Mouse (Mus musculus) retina, embryonic 14.5 days (tissue): ENCODE measurements around the gene Tmem205.

Experiments
- DNase-seq: peaks from one replicate; pipeline ENCODE4 v3.0.0-alpha.2; 2015; ENCODE audit warnings: low spot score

The Tmem205 gene

DNA sequence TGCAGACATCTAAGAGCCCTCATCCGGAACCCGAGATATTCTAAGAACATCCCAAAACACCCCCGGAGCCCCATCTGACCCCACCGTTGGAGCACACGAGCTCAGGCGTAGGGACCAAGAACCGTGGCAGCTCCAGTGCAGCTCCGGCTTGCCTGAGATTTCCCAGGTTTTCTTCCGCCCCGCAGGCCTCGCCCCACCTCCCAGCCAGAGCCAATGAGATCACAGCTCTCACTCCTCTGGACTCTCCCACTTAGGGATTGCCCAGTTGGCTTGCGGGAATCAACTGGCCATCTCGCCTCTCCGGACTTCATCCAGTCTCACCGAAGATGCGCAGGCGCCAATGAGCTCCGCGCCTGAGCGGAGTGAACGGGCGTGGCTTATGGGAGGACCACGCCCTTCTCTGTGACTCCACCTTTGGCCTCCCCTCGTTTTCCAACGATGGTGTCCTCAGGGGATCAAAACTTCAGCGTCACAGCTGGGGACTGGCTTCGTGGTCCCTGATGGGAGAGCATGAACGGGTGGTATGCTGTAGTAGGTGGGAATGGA lies at the start of gene Tmem205, which contains the start of gene Ccdc159:
Gene Tmem205, minus strand, starts transcription at position 349 of the 546 bp plus-strand sequence.
Gene Ccdc159, plus strand, starts transcription at position 264 of the 546 bp plus-strand sequence.
- DNase-seq = peak; percentile 96

DNA sequence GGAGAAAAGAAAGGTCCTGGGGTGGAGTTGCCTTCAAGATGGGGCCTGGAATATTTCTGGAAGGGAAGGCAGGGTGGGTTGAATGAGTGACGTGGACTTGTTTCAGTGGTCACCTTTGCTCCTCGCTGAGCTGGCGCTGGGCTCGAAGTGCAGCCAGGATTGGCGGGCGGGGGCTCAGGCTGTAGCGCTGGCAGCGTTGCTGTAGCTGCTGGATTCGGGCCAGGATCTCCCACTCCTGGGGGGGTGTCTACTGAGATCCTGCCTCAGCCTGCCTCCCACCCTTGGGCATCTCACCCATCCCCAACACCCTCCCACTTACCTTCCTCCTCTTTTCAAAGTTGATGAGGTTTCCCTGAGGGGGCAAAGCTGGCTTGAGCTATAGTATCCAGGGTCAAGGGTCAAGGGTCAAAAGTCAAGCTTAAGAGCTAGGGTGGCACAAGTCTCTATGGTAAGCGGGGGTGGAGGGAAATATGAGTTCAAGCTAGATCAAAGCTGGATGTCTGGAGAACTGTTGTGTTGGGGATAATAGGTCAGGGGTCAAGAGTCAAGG lies 49.3 kb upstream of the Tmem205 start:
- no peak for DNase-seq

DNA sequence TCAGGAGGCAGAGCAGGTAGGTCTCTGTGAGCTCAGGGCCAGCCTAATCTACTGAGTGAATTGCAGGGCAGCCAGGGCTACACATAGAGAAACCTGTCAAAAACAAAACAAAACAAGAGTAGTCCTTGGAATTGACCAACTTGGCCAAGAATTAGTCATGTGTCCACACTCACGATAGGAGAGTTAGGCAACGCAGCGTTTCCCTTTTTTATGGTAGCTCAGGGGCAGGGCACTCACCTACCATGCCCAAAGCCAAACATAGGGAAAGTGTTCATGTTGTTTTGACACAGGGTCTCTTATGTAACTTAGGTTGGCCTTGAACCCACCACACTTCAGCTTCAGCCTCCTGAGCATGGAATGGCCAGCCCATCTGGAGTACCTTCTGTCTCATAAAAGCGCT lies 41.9 kb upstream of the Tmem205 start:
- no peak for DNase-seq

DNA sequence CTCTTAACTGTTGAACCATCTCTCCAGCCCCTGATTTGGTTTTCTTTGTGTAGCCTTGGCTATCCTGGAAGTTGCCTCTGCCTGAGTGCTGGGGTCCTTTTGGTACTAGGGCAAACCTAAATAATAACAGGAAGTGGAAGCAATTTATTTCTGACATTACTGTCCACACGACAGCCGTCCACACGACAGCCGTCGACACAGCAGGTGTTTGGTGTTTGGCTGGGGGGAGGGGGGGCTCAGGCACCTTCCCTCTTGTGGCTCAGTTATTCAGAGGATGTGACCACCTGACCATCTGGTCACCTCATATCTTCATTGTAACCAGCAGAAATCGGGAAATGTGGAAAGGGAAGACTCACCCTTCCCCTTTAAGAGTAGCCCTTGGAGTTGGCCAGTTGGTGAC lies 41.5 kb upstream of the Tmem205 start:
- DNase-seq = no peak

DNA sequence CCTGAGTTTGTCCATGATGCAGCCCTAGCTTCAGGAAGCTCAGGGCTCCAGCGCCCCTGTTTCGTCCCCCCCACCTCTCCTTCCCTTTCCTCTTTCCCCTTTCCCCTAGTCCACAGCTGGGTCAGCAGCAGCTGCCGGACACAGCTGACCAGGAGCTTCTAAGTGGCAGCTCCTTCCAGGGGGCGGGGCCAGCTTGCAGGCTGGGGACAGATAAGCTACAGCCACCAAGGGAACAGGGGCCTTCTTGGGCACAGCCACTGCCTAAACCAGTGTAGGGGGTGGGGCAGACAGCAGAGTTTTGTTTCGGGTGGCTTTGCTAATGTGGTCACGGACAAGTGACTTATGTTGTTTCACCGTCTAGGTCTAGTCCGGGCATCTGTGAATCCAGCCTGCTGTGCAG lies 36.1 kb upstream of the Tmem205 start, which contains the start of gene Epor:
Gene Epor, minus strand, starts transcription at position 90 of the 400 bp plus-strand sequence.
- DNase-seq = peak; percentile 51

DNA sequence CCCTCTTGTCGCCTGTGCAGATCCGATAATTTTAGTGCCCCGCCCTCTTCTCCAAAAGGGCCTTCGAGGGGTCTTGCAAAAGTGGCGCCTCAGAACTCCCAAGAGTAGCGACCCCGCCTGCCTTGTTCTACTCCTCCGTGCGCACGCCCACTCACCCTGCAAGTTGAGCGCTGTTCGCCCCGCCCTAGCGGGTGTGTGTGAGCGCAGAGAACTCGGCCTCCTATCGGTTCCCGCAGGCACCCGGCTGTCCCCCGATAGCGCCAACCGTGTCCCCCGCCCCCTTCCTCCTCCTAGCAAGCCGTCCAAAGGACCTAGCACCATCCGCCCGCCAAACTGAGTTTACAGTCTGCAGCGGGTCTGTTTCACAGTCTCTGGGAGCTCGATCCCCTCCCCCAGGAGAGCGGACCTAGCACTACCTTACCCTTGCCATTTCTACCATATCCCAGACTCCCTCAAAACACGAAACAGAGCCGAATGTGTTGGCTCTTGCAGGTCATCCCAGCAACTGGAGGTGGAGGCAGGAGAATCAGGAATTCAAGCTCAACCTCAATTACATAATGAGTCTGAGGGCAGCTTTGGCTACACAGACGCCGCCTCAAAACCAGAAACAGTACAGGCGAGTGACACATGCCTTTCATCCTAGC lies 35.2 kb upstream of the Tmem205 start:
- DNase-seq = peak; percentile 69

DNA sequence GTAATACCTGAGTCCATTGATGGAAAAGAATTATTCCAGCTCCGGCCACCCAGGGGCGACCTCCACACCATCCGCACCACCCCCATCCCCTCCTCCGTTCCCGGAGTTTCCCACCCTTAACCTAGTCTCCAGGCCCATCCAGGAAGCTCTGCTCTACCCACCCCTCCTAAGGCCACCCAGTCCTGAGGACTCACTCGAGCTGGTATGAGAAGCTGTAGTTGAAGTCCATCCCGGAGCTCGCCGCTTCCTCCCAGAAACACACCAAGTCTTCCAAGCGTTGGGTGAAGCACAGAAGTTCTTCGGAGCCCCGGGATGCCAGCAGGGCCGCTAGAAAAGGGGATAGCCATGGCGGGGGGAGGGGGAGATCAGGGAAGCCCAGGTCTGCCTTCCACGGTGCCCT lies 34.7 kb upstream of the Tmem205 start:
- DNase-seq = no peak

DNA sequence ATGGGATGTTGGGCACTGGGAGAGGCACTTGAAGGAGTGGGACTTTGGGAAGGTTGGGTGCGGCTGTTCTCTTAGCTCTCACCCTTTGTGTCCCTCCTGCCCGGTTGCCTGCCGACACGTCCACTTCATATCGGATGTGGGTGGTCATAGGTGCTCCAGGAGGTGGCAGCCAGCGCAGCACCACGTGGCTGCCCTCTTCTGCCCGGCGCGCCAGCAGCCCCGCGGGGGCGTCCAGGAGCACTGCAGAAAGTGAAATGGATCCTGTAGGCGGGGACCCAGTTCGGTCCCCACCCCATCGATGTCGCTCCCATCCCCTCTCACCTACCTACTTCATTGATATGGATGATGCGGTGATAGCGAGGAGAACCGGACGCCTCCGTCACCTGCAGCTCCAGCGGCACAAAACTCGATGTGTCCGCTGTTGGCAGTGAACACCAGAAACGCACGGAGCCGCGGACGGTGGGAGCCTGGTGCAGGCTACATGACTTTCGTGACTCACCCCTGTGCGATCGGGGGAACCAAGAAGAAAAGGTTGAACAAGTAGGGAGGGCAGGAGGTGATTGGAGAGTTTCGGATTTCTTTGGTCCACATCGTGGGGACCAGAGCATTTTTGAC lies 34.1 kb upstream of the Tmem205 start:
- DNase-seq = no peak

DNA sequence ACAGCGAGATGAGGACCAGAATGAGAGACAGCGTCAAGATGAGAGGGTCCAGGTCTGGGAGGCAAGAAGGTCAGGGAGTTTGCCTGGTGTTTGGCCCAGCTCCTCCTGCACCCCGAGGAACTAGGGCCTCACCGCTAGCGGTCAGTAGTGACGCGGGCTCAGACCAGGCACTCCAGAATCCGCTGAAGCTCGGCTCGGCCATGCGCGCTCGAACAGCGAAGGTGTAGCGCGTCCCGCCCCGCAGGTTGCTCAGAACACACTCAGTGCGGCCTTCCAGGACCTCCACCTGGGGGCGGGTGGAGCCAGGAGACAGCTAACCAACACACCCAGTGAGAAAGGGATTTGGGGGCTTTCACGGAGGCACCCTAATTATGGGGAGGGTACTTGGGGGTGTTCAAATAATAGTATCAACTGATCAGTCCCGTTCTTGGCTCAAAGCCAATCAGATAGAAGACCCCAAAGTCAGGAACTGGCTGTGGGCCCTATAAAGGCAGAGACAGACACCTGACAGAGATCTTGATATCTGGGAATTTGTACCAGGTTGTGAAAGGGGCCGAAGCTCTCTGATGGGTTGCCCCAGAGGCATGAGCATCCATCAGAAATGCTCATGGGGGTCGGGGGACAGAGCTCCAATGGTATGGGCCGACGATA lies 33.3 kb upstream of the Tmem205 start:
- no peak for DNase-seq

DNA sequence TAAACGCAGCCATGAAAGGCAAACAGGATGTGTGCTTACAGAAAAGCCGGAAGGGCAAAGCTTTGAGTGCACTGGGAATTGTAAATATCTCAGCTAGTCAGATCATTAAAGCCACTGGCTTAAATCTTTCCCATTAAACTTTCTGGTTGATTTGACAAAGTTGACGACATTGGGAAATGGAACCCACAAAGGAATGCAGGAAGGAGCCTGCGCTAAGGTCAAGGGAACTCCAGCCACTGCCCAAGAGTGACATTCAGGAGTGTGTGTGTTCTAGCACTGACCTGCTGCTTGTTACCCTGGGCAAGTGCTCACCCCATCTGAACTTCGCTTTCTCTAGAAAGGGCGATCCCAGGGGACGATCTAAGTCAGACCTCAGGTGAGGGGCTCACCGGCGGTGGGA lies 32.8 kb upstream of the Tmem205 start:
- no peak for DNase-seq

DNA sequence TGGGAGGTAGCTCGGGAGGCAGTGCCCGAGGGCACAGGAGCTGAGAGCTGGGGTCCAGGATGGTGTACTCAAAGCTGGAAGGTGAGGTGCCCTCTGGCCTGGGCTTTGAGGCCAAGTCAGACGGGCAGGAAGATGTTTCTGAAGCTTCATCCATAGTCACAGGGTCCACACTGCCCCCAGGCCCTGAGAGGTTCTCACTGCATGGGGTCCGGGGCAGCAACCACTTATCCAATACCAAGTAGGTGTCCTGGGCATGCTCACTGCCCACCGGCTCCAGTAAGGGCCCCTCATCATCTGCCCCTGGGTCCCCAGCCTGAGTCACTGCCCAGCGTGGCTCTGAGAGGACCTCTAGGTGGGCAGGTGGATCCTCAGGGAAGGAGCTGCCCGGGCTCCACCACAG lies 31.9 kb upstream of the Tmem205 start:
- DNase-seq = no peak

DNA sequence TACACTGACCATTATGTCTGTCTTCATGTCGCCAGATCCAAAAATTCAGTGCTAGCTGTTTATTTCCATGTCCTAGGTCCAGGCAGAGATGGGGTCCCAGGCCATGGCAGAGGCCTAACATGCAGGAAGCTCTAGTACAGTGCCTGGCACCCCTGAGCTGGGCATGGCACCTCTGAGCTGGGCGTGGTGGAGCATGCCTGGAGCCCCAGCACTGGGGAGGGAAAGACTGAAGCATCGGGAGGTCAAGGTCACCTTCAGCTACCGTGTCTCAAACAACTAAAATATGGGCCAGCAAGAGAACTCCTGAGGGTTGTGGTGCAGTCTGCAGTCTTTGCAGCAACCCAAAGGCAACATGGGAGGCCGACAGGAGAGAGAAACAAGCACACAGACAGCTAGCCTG lies 31.0 kb upstream of the Tmem205 start:
- no peak for DNase-seq

DNA sequence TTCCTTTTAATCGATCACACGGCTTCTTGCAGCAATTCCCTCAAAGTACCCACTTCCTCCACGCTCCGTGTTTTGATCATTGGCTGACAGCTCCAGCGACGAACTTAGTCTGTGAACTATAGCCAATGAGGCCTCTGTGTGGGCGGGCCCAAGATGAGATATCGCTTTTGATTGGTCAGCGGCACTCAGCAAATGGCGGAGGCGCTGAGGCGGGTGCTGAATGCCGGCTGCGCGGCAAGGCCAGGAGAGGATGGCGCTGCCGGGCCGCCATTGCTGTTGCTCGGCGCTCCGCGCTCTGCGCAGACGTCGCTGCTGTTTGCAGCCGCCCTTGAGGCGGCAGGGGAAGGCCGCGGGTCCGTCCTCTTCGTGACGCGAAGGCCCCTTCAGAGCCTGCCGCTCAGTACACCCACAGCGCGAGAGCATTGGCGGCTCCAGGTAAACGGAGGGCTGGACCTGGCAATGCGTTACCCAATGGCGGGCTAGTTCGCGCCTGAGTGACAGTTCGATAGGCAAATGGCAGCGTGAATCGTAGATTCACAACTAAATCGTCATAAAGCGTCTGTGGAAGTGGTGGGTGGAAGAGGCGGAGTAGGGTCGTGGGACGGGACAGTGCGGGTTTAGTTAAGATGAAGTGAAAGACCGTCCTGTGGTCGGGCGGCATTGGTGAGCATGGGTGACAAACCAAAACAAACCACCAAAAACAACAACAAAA lies 28.4 kb upstream of the Tmem205 start, which contains the start of gene Swsap1:
Gene Swsap1, plus strand, starts transcription at position 186 of the 712 bp plus-strand sequence.
- peak; percentile 99 for DNase-seq

DNA sequence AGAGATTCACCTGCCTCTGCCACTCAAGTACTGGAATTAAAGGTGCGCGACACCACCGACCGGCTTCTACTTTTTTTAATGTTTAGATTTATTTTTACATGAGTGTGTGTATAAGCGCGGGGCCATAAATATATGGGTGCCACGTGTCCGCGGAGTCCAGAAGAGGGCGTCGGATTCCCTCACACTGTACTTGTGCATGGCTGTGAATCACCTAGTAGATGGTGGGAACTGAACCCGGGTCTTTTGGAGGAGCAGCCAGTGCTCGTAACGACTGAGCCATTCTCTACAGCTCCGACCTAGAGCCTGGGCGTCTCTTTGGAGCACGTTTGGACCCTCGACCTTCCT lies 27.8 kb upstream of the Tmem205 start:
- DNase-seq = no peak

DNA sequence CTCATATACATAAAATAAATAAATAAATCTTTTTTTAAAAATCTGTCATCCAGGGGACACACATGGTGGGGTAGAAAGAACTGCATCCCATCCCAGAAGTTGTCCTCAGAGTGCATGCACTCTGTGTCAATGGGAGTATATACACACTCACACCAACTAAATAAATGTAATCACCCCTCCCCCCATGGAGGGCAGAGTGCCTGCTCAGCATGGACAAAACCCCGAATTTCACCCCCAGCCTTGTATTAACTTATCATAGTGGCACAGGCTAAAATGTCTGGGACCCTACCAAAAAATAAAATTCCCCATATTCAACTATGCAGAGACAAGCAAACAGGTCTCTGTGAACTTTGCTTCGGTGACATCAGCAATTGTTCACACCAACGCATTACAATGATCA lies 27.3 kb upstream of the Tmem205 start:
- no peak for DNase-seq

DNA sequence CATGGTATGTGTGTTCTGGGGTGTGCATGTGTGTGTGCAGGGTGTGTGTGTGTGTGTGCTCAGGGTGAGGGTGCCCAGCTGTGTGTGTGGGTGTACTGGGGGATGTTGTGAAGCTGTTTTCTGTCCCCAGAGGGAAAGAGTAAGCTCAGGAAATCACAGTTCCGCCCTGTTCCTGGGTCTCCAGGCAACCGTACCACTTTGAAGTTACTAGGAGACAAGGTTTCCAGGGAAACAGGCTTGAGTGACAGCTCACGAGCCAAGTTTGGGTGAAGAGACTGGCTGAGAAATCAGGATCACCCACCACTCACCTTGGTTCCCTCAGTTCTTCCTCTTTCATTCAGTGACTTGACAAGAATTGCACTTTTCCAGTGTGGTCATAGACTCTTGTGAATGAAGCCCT lies 26.2 kb upstream of the Tmem205 start:
- no peak for DNase-seq

DNA sequence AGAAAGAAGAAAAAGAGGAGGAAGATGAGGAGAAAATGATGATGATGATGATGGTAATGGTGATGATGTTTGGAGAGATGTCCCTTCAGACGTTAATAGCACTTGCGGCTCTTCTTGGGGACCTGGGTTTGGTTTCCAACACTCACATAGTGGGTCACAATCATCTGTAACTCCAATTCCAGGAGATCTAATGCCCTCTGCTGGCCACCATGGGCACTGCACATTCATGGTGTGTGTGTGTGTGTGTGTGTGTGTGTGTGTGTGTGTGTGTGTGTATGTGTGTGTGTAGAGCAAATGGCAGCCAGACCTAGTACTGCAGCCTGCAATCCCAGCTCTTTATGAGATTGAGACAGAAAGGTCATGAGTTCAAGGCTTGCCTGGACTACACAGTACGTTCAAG lies 24.6 kb upstream of the Tmem205 start:
- no peak for DNase-seq

DNA sequence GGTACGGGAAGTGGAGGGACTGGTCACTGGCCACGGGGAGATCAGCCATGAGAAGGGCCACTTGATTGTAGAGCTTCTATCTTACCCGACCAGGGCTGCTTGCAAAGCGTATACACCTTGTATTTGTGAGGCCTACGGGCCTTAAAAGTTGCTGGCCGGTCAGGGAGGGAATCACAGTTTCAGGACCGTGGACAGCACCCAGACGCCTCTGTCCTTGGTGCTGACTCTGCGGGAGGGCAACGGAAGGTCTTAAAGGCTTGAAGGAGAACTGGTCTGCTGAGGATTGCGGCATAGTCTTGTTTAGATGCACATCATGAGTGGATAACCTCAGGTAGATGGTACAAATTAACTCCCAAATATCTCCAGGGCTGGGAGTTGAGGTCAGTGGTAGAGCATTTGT lies 23.0 kb upstream of the Tmem205 start:
- peak; percentile 75 for DNase-seq

DNA sequence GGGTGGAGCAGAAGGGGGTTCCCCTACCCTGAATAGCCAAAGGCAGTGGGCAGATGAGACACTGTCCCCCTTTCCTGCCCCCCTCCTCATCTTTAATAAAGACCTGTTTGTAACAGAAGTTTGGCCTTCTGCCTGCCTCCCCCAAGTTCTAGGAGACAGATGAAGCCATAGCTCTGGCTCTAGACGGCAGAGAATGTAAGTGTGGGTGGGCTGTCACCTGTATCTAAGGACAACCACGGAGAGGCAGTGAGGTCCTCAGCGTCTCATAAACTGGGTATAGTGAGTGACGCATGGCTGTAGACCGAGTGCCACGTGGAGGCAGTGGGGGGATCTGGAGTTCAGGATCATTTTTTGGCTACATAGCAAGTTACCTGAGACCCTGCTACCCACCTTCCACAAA lies 21.4 kb upstream of the Tmem205 start:
- no peak for DNase-seq

DNA sequence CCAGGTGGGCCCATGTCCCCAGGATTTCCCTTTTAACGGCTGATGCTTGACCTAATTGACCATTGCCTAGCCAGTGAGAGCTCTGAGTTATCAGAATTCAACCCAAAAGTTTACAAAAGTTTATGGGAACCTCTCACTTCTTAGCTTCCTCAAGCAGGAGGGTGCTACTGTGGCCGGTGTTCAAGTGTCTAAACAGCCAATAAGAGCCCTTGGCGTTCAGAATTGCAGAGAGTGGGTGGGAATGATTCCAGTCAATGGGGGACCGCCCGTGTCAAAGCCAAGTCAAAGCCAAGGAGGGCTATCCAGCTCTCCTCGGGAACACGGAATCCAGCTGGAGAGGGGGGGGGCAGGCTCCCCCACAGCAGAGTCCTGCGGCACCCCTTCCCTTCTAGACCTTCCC lies 20.8 kb upstream of the Tmem205 start:
- DNase-seq = no peak

DNA sequence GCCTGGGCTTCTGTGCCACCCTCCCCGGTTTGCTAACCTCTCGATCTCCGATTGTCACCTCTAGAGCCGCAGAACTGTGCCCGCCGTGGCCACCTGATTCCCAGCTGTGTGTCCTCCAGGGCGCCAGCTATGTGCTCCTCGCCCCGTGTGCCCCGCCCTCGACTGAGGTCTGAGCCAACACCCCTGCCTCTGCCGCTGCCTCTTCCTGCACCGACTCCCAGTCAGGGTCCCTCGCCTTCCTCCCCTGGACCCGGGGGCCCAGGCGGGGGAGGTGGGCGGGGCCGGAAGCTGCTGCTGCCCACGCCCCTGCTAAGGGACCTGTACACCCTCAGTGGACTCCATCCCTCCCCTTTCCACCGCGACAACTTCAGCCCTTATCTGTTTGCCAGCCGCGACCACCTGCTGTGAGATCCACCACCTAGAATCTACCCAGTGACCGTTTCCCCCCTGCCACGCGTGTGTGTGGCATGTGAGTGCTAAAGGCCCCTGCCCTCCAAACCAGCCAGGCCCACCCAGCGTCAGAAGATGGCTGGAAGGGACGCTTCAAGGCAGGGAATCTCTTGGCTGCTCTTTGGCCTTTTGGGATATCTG lies 20.3 kb upstream of the Tmem205 start:
- DNase-seq = no peak

DNA sequence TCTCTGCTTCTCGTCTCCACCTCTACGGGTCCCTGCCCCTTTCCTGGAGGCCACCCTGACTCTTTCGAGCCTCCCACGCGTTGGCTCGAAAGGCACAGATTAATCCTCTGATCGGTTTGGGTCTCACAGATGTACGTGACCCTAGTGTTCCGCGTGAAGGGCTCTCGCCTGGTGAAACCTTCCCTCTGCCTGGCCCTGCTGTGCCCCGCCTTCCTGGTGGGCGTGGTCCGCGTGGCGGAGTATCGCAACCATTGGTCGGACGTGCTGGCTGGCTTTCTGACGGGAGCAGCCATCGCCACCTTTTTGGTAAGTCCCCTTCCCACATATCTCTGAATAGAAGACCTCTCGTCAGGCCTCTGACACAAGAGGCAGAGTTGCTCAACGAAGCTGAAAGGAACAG lies 16.9 kb upstream of the Tmem205 start:
- DNase-seq = no peak
